Mouse (Mus musculus) granulocyte monocyte progenitor cell, adult 5-6 weeks (primary cell): ENCODE results near the gene 4930404H24Rik. TPM values are rescaled to one million over a fixed set of nuclear protein-coding genes. Genes with fewer than 3 reads are reported as not detected.
A peak's percentile ranks its signal among the peaks of the same experiment; 100 is the strongest.

ENCODE experiments used
- ATAC-seq: replicated peaks from 2 replicates; pipeline ENCODE4 v1.8.0; 2016; ENCODE audit warnings: mild to moderate bottlenecking, moderate TSS enrichment, inconsistent platforms; ENCODE audit not compliant: poor library complexity, severe bottlenecking
- total RNA-seq, 2 experiments: library from RNA; stranded (forward) in 1 of 2; stranded (reverse) in 1 of 2; fragments of 200-712, 200-1000 nt in 1 of 2; fragments of >200 nt in 1 of 2; fragmentation: Nextera tagmentation in 1 of 2; gene quantifications; 2 replicates each; pipeline ENCODE4 v1.2.3; 2014 to 2017

The 4930404H24Rik gene
- total RNA-seq, 2 experiments from 2014 or later = not detected

GRCm38 (mm10) chr2:153527580-153528531 lies 35.3 kb downstream of the 4930404H24Rik start:
- ATAC-seq = peak; percentile 10; the same call in 1 of the 2 replicates

- ATAC-seq = no peak
Measured at GRCm38 (mm10) chr2:153528571-153529364, 36.2 kb downstream of the 4930404H24Rik start.

GRCm38 (mm10) chr2:153529365-153529781 lies 36.8 kb downstream of the 4930404H24Rik start:
- ATAC-seq = peak; percentile 17

- ATAC-seq = no peak
Measured at GRCm38 (mm10) chr2:153529931-153530766, 37.6 kb downstream of the 4930404H24Rik start, which contains the start of gene Nol4l. Nol4l (minus strand) TSS chr2:153529971.

GRCm38 (mm10) chr2:153530948-153531347 lies 38.4 kb downstream of the 4930404H24Rik start:
- ATAC-seq = no peak

- no peak for ATAC-seq
Measured at GRCm38 (mm10) chr2:153533981-153534380, 41.4 kb downstream of the 4930404H24Rik start.

- ATAC-seq = no peak
Measured at GRCm38 (mm10) chr2:153538898-153539297, 46.3 kb downstream of the 4930404H24Rik start.

- peak; percentile 42 for ATAC-seq
Measured at GRCm38 (mm10) chr2:153542936-153543668, 50.5 kb downstream of the 4930404H24Rik start.

Other genes starting within 250 kb of the 4930404H24Rik start
- 6.9 and 7.7 TPM in 2 replicates for gene Kif3b, start 201.4 kb upstream of the 4930404H24Rik start, total RNA-seq (2014; fragmentation: Nextera tagmentation)
- gene Kif3b, start 201.4 kb upstream of the 4930404H24Rik start, total RNA-seq (2017) = 9.1 and 11.3 TPM in 2 replicates
- 28.1 and 48.1 TPM in 2 replicates for gene Asxl1, start 147.0 kb upstream of the 4930404H24Rik start, total RNA-seq (2014; fragmentation: Nextera tagmentation)
- 19.9 and 21.2 TPM in 2 replicates for gene Asxl1, start 147.0 kb upstream of the 4930404H24Rik start, total RNA-seq (2017)
- 4.7 and 7.4 TPM in 2 replicates for gene Nol4l, start 37.2 kb downstream of the 4930404H24Rik start, total RNA-seq (2014; fragmentation: Nextera tagmentation)
- 0.72 and 0.86 TPM in 2 replicates for gene Nol4l, start 37.2 kb downstream of the 4930404H24Rik start, total RNA-seq (2017)
- gene Commd7, start 140.0 kb downstream of the 4930404H24Rik start, total RNA-seq (2014; fragmentation: Nextera tagmentation) = 24.1 and 32.9 TPM in 2 replicates
- gene Commd7, start 140.0 kb downstream of the 4930404H24Rik start, total RNA-seq (2017) = 41.9 and 50.4 TPM in 2 replicates
- gene Dnmt3b, start 156.7 kb downstream of the 4930404H24Rik start, total RNA-seq (2014; fragmentation: Nextera tagmentation) = 18.7 and 23.7 TPM in 2 replicates
- gene Dnmt3b, start 156.7 kb downstream of the 4930404H24Rik start, total RNA-seq (2017) = 13.9 and 18.5 TPM in 2 replicates
- gene Dnmt3c, start 203.9 kb downstream of the 4930404H24Rik start, total RNA-seq (2014; fragmentation: Nextera tagmentation) = 0.28 TPM in 1 of 2 replicates, not detected in the other
- not detected in 2 replicates for gene Dnmt3c, start 203.9 kb downstream of the 4930404H24Rik start, total RNA-seq (2017)
- 84.8 and 88.9 TPM in 2 replicates for gene Mapre1, start 248.5 kb downstream of the 4930404H24Rik start, total RNA-seq (2014; fragmentation: Nextera tagmentation)
- gene Mapre1, start 248.5 kb downstream of the 4930404H24Rik start, total RNA-seq (2017) = 218 and 268 TPM in 2 replicates